Mouse (Mus musculus) frontal cortex, postnatal 25 days (tissue): ENCODE data around the gene Crym.

Experiments
- DNase-seq, 2 experiments: peaks; one replicate each; pipeline ENCODE4 v3.0.0; 2022; ENCODE audit warnings: low spot score in 2 of 2

Crym gene

DNA sequence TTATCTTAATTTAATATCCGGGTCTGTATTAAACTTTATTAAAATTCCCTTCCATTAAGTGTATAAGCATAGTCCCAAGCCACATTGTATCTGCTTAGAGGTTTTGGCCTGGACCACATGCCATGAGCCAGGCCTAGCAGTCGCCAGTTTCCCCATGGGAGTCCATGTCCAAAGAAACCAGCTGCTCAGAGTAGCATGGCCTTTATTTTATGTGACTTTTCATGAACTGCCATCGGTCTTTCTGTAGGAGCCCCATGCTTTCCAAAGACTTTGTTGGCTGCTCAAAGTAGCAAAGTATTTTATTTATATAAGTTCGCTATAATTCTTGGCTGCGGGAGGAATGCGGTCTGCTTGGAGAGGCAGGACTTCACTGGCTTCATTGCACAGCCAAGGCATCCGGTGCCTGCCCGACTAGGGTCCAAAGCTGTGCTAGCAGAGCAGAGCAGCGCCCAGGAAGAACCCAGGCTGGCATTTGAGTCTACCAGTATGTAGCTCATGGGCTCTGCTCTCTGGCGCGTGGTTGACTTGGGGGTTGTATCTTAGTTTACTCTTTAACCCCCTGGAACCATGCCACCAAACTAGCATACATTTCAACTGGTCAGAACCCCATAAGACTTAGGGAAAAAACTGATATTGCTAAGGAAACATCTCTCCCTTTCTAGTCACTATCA, 38.2 kb downstream of the Crym start:
- DNase-seq = no peak

DNA sequence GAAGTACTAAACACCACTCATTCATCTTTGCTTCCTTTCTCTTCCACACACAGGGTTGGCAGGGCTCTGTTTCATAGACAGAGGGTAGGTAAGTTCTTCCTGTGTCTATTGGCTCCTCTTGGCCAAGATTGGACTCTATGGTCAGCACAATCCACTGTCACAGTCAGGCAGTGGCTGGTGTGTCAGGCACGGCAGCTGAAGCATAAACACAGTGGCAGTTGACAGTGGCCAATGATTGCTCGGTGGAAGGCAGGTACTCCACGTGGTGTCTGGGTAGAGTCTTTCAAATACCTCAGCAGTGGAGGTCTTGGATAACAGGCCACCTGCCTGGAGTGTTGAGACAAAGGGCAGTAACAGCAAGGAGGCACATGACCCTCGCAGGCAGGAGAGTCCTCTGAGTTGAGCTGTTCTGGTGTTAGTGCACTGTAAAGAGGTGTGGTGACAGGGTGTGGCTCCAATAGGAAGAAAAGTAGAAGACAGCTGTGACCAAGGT, 43.7 kb downstream of the Crym start:
- DNase-seq = no peak

DNA sequence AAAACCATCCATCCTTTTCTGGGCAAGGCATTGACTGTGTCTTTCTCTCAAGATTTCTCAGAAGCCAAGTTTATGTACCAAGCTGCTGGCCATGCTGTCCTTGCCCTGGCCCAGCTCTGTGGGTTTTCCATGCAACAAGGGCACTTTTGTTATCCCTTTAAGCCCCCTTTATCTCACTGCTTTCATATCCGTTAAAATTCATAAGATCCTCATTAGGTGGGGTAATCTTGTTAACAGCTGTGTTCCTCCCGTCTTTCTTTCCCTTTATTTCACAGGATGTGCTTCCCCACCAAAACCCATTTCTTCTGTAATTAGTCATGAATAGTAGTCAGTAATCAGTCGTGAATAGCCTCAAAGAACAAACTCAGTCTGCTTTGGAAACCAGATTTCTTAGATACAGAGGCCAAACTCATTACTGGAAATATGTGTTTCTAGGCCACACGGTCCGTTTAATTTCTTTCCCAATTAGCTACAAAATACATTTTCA, 44.3 kb downstream of the Crym start:
- no peak for DNase-seq

DNA sequence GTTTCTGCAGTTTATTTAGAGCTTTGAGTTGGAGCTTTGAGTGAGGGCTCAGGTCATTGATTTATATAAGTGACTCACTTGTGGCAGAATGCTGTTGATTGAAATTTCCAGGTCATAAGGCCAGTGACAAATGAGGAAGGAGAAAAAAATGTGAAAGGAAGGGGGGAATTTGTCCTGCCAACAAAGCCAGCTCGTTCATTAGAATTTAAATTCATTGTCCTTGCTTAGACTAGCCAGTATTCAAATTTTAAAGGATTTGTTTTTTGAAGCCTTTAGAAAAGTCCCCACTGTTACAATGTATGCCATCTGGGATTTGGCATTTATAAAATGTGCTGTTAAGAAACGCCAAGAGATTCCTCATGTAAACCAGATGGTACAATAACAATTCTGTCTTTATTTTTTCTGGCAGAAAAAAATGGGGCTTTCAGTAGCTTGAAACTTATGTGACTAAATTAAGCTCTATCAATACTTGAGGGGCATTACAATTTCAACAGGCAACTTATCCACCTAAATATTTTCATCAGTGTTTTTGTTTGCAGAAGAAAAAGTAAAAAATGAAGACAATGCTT, 45.0 kb downstream of the Crym start:
- DNase-seq = no peak

DNA sequence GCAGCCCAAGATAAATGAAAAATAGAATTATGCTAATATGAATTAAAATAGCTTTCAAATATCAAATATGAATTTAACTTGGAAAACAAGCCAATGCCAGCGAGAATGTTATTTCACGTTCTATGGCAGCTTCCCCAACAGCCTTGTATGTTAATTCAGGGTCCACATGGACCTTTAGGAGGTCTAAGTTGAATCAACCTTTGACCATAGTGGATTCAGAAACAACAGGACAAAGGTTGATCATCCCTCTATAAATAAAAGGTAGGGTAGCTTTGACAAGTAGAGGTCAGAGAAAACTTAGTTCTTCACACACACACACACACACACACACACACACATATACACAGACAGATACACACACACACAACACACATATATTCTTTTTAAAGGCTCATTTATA, 51.0 kb downstream of the Crym start:
- no peak for DNase-seq

DNA sequence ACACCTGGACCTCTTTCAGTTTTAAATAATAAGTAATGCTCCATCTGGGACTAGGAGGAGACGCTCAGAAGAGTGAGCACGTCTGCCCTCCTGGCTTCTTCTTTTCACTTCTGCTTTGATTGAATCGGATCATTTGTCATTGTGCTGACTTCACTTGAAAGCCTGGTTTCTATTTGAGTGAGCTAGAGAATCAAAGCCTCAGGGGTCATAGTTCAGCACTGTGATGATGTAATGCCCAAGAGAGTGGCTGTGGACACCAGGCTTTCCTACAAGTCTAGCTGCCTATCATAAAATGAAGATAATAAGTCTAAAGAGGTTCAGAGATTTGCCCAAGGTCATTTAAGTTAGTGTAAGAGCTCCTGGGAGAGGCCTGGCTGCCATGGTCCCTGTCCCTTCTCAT, 51.7 kb downstream of the Crym start:
- DNase-seq = no peak

DNA sequence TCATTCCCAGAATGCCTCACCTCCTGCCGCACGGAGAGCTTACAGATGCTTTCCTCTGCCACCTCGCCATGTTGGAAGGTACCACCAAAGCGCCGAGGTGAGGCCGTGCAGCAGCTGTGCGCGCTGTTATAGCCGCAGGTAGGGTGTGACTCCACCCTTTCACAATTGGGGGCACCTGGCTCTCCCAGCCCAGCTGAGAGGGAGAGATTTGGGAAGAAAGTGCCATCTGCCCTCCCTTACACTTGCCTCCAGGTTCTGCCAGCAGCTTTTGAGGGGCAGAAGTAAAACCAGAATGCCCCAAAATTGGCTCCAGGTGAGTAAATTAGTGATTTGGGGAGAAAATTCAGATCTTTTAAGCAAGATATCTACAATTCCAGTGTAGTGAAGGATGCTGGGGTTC, 56.7 kb downstream of the Crym start, which contains the start of gene Zp2:
Gene Zp2 (minus strand): TSS at position 101 of the 400 bp plus-strand sequence.
- no peak for DNase-seq

DNA sequence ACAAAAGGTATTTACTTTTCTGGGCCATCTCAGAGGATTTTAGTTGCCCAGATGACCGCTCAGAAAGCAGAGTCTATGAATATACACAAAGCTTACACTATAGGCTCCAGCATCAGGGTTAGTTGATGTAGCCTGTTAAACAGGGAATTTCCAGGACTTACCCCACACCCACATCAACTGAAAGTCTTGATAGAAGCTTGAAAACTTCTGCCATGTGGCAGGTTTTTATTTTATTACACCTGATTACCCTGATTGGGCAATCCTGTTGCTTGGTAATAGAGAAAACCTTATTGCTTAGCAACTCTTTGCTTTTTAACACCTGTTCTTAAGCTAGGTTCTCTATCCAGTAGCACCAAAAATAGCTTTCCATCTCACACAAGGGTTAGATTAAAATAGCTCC, 59.2 kb downstream of the Crym start:
- DNase-seq = no peak
